Comparison of ENCODE assay signal across 8 mouse cellular contexts in the genomic region with DNA sequence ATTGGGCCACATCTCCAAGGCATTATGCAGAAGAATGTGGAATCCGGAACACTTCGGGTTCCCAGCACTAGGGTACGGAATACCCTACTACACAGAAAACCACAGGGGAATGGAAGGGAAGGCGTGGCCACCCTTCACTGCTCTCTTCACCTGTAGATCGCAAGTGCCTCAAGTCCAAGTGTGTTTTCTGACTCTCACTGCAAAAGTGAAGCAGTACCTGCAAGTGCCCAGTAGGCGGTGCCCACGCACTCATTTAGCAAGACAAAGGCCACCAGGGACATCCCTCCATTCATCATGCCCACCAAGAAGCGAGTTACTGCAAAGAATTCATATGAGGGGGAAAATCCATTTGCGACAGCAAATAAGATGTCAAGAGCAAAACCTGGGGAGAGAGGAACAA. TPM values are rescaled to one million over a fixed set of nuclear protein-coding genes. Genes with fewer than 3 reads are reported as not detected.
A peak's percentile ranks its signal among the peaks of the same experiment; 100 is the strongest.
DNase-seq lines count a peak whose midpoint lies in the region; ATAC-seq lines count a peak whose summit lies in the region.

No protein-coding gene starts in this region.

- 28% methylated on average over 9 of the region's 9 CpGs for WGBS in forebrain, embryonic 11.5 days

- H3K9ac ChIP-seq in forebrain, embryonic 11.5 days (ENCODE audit: low read length): no peak overlapping the region

- H3K4me1 ChIP-seq in forebrain, embryonic 11.5 days (replicated peaks; ENCODE audit: control insufficient read depth, insufficient read depth, low read length): no peaks in the 10 kb centered on the region

- no peaks in the 10 kb centered on the region for H3K27me3 ChIP-seq in forebrain, embryonic 11.5 days (ENCODE audit: control insufficient read depth, insufficient read depth, low read length)

- peak; percentile 58 for DNase-seq in MN1 (ENCODE audit: low spot score)
- peak; percentile 67 for DNase-seq in brain, embryonic 18.5 days (ENCODE audit: low read depth, low spot score)
- DNase-seq in forebrain, embryonic 11.5 days (ENCODE audit: low spot score): peak; percentile 86
- peak; percentile 62 to 79 for DNase-seq in layer of hippocampus, postnatal 14 days (ENCODE audit: low spot score in 2 of 2)
- DNase-seq in right cerebral cortex, postnatal 14 days: peak; percentile 49
- peak; percentile 59 to 65 for DNase-seq in urinary bladder, postnatal 4 days (ENCODE audit: low spot score in 2 of 2)

- no peak overlapping the region for H3K4me2 ChIP-seq in forebrain, embryonic 11.5 days (ENCODE audit: low read depth, low read length, severe bottlenecking)

- no peak; the same call in 1 of the 2 replicates for ATAC-seq in forebrain, embryonic 11.5 days (replicated peaks; ENCODE audit: low FRiP score)
- ATAC-seq in hematopoietic stem cell, adult 5-6 weeks (replicated peaks in 1 of 2; ENCODE audit: insufficient read depth in 1 of 2, low FRiP score in 2 of 2, low TSS enrichment in 1 of 2, low read depth in 1 of 2, poor library complexity in 2 of 2, severe bottlenecking in 2 of 2): peak; percentile 69 to 84
- peak; percentile 95 for ATAC-seq in megakaryocyte progenitor cell, adult 5-6 weeks (replicated peaks; ENCODE audit: poor library complexity)

- no peak overlapping the region for H3K4me3 ChIP-seq in forebrain, embryonic 11.5 days (ENCODE audit: low read depth, low read length)

- H3K9me3 ChIP-seq in forebrain, embryonic 11.5 days (ENCODE audit: control insufficient read depth, low read length): no peaks in the 10 kb centered on the region

- H3K36me3 ChIP-seq in forebrain, embryonic 11.5 days (ENCODE audit: control insufficient read depth, insufficient read depth, low read length): no peaks in the 10 kb centered on the region

- no peak overlapping the region for H3K27ac ChIP-seq in forebrain, embryonic 11.5 days (ENCODE audit: low read depth, low read length)

RNA-seq across cellular contexts. Expression of gene Slc22a15, which starts 27.4 kb away (rescaled TPM):
- polyA plus RNA-seq in forebrain, embryonic 11.5 days (2014; fragmentation: Nextera tagmentation; extraction: Ambion mirVana): 5.5 and 5.7 TPM in 2 replicates
- total RNA-seq in hematopoietic stem cell, adult 5-6 weeks (2017): 4.3 and 6.6 TPM in 2 replicates
- 10 to 100 TPM; 10.6 to 12.3 TPM for total RNA-seq in layer of hippocampus, postnatal 14 days (2021)
- total RNA-seq in megakaryocyte progenitor cell, adult 5-6 weeks (2015): 9.5 and 12.9 TPM in 2 replicates
- 5.4 and 7.4 TPM in 2 replicates for total RNA-seq in megakaryocyte progenitor cell, adult 5-6 weeks (2017)

RNA-seq across cellular contexts. Expression of gene Mab21l3, which starts 48.1 kb away (rescaled TPM):
- 0.92 and 1.2 TPM in 2 replicates for polyA plus RNA-seq in forebrain, embryonic 11.5 days (2014; fragmentation: Nextera tagmentation; extraction: Ambion mirVana)
- total RNA-seq in hematopoietic stem cell, adult 5-6 weeks (2017): not detected in 2 replicates
- under 1 TPM in 1 of 2 experiments, not detected in 1; 0.18 TPM for total RNA-seq in layer of hippocampus, postnatal 14 days (2021)
- not detected in 2 replicates for total RNA-seq in megakaryocyte progenitor cell, adult 5-6 weeks (2015)
- total RNA-seq in megakaryocyte progenitor cell, adult 5-6 weeks (2017): not detected in 2 replicates
